Mouse (Mus musculus) left cerebral cortex, postnatal 4 days (tissue): Measurements from ENCODE around the gene Kcnip2. TPM values are rescaled to one million over a fixed set of nuclear protein-coding genes. Genes with fewer than 3 reads are reported as not detected.

Experiments
- DNase-seq: peaks from one replicate; pipeline ENCODE4 v3.0.0-alpha.2; 2022
- intact Hi-C: fragments of 180-260 bp; cut with DNase I; formaldehyde crosslinking; loops from one replicate; pipeline ENCODE4 v1.15.1; 2025
- total RNA-seq, 2 experiments: library from RNA; stranded (reverse); gene quantifications; 2 replicates each; pipeline ENCODE4 v1.2.3; 2021

Gene Kcnip2
- total RNA-seq, 2 experiments from 2014 or later = 61.2 to 67.7 TPM

DNA sequence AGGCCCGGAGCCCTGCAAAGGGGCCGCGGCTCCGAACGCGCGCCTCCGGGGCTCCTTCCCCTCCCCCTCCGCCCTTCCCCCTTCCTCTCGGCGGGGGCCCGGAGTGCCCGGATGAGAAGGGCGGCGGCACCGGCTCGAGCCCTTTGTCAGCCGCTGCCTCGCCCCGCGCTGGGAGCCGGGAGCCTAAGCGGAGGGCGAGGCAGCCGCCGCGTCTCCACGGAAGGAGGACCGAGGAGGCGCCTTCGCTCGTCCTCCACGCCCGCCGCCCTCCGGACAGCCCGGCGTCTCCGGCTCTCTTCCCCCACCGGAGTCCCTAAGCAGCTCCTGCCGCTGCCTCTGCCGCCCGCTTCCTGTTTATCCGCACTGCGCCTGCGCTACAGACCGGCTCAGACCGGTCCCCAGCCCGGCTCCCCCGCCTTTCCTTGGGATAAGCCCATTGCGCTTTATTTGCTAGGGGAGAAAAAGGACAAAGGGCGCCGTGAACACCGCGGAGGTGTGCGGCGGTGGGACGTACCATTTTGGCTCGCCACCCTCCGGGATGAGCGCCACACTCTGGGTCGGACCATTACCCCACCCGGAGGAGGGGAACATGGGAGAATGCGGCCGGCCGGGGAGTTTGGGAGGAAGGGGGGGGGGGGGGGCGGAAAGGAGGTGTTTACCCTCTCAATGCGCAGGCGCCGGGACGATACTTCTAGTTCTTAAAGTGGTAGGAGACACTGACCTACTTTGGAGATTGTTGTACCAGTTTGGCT, 32.5 kb downstream of the Kcnip2 start, which contains the start of gene Mgea5:
Gene Mgea5 (minus strand): TSS at position 657 of the 752 bp plus-strand sequence.
- intact Hi-C loops = no loop called here
- DNase-seq = peak; percentile 99

- intact Hi-C loops = no loop called here
- peak; percentile 82 for DNase-seq
Observed at GRCm38 (mm10) chr19:45782315-45783001, 33.4 kb downstream of the Kcnip2 start.

- intact Hi-C loops = no loop called here
Observed at GRCm38 (mm10) chr19:45781676-45782075, 34.2 kb downstream of the Kcnip2 start.

DNA sequence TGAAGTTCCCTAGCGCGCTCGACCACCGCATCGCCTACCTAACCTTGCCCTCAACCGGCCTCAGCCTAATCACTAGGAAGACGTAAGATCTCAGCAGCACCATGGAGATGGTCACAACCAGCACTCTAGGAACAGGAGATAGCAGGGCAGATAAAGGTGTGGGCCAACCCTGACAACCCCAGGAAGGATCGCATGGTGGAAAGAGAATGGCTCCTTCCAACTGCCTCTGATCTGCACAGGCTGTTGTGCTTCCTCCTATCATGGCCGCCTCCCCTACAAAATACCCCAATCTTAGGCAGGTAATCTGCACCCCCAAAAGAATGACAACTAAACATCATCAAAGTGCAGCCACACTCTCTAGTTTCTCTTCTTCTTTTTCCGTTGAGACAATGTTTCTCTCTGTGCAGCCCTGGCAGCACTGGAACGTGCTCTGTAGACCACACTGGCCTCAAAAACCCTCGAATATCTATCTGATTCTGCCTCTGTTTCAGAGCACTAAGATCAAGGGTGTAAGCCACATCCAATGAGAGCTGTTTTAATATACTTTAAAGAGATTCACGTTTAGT, 35.4 kb downstream of the Kcnip2 start:
- DNase-seq = no peak
- intact Hi-C loops = no loop called here

More at GRCm38 (mm10) chr19:45781676-45782075, 34.2 kb downstream of the Kcnip2 start:
- DNase-seq = no peak

DNA sequence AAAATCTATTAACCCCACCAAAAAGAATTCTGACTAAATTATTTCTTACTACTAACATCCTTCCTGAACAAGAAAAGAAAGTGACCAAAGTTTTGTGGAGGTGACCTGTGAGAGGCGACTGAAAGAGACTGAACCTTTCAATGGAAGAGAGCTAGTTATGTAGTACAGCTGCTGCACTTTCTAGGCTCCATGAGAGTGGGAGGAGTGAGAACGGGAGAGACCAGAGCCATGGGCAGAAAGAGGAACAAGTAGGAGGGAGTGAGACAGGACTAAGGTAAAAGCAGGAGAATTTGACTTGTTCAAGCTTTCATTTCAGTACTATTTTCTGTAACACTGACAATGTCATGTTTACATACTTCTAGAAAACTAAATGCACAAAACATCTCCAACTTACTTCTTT, 40.4 kb downstream of the Kcnip2 start:
- no peak for DNase-seq
- intact Hi-C loops = no loop called here

GRCm38 (mm10) chr19:45771501-45771900, 44.4 kb downstream of the Kcnip2 start:
- DNase-seq = no peak
- intact Hi-C loops = no loop called here

DNA sequence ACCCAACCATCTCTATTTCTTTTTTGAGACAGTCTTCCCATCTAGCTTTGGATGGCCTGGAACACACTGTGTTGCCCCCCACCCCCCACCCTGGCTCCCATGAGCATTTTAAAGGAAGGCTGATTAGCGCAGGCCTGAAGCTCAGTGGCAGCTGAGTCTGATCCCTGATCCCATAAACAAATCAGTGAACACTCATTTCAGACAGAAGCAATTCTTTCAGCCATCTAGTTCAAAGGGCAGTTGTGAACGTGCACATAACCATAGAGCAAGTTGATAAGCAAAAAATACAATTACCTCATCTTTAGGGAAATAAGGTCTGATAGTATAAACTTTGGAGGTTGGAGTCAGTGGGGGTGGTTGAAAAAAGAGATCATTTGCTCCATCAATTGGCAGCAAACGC, 55.1 kb downstream of the Kcnip2 start:
- intact Hi-C loops = no loop called here

GRCm38 (mm10) chr19:45758671-45759070, 57.2 kb downstream of the Kcnip2 start:
- DNase-seq = no peak
- intact Hi-C loops = no loop called here

More for the DNA sequence above, 55.1 kb downstream of the Kcnip2 start:
- DNase-seq = no peak

DNA sequence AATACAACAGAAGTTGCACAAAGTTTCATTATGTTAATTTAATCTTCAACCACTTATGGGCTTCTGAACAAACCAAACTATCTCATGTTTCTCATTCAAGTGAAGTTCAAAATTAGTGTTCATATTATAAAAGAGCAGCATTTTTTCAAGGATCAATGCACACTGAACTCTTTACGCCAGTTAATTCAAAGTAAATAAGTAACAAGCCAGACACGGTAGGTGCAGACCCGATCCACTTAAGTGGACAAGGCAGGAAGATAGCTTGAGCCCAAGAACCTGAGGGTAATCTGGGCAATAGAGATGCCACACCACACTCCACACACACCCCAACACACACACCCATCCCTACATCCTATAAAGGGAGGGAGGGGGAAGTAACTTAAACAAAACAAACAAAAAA, 62.3 kb downstream of the Kcnip2 start:
- intact Hi-C loops = no loop called here
- DNase-seq = no peak

DNA sequence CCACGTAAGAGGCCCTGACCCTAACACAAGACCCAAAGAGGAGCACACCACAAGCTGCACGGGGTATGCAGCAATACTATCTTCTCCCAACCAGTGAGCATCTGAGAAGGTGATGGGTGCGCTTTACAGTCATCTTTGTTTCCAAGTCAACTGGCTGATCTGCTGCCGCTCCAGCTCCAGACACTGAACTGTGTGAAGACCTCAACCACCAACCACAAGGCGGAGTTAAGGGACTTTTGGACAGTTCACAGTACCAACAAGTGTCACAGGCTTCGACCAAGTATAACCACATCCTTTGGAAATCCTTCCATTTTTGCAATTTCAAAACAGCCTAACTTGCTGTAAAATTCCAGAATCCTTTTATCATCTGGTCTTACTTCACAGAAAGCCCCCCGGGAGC, 64.0 kb downstream of the Kcnip2 start:
- intact Hi-C loops = no loop called here
- no peak for DNase-seq

DNA sequence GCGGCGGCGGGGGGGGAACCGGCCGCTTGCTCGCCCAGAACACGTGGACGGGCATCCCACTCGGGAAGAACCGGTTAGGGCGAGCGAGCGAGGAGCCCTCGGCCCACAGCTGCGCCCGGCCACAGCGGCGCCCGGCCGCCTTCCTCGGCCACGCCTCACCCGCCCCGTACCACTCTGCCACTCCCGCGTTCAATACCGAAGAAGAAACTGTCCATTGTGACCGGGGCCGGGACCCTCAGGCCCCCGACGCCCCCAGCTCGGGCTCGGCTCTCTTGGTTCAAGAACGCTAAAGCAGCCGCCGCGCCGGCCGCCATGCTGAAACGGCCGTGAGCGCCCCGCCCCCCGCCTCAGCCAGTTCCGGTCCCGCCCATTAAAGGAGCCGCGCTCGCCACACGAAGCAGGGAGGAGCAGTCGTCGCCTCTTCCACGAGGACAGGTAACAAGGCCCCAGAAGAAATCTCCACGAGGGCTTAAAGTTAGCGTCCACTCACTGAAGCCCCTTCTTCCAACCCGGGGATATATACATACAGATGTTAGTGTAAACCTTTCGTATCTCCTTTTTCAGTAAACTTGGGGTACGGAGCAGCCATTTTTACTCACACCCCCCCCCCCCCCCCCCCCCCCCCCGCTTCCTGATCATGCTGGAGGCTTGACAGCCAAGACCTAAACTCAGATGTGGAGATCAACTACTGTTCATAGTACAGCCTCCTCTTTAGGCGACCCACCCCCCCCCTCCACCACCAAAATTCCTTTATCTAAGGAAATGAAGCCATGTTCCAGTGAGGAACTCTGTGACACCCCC, 66.4 kb downstream of the Kcnip2 start, which contains the start of gene Npm3:
Gene Npm3 (minus strand): TSS at position 349 of the 801 bp plus-strand sequence.
- DNase-seq = peak; percentile 90

DNA sequence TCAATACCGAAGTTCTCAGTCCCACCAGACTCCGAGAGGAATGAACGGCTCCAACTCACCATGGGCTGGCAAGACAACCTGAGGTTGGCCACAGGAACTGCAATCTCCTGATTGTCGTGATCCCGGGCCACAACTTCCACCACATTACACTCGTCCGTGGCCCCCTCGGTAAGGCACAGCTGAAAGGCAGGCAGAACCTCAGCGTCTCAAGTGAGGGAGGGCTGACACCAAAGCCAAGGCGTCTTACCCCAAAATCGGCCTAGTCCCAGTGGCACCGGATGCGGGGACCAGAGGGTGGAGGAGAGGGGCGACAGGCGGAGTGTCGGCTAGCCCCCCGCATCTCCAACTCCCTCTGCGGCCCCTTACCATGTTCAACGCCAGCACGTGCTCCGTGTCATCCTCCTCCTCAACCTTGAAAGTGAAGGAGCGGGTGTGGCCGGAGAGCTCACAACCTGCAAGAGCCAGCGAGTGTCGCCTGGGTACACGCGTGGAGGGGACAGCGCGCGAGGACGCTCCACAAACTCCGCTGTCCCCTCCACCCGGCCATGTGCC, 67.1 kb downstream of the Kcnip2 start:
- intact Hi-C loops = loop anchor here (5.0 kb wide), 2 partner anchors 171 to 526 kb away; no protein-coding TSS in a partner anchor
- no peak for DNase-seq

More for the DNA sequence above, 66.4 kb downstream of the Kcnip2 start, which contains the start of gene Npm3:
- intact Hi-C loops = loop anchor here (5.0 kb wide), 2 partner anchors 172 to 527 kb away; no protein-coding TSS in a partner anchor

GRCm38 (mm10) chr19:45748206-45748605, 67.7 kb downstream of the Kcnip2 start:
- intact Hi-C loops = loop anchor here (5.0 kb wide), 2 partner anchors 171 to 526 kb away; no protein-coding TSS in a partner anchor
- DNase-seq = no peak

DNA sequence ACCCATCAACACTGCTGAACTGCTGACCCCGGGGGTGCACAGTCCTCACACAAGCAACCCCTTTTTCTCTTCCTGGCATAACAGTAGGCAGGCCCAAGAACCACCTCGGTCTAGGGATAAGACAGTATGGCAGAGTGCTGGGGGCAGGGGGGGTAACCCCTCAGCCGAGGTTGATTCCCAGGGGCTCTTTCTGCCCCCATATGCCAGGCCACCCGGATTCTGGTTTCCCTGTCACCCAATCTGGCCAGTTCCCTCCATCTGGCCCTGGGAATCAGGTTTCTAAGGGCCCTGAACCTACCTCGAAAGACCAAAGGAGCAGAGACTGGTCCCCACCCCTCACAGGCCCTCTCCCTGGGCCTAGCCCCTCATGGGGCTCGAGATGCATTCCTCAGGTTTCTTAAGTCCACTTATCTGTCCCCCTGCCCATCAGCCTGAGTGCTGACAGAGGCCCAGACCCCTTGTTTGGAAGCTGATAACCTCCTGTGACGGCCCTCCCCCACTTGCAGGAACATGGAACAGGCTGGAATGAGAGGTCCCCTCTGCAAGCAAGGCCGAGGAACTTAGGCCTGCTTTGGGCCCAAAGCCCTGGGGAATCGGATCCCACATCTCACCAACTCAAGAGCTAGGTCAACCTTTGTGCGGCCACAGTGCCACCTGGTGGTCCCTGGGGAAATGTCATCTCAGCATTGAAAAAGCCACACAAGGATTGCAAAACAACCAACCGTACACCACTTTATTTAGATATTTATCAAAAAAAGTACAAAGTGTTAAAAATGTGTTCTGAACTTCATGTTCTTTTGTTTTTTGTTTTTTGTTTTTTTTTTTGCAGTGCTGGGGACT, 68.6 kb downstream of the Kcnip2 start:
- peak; percentile 89 for DNase-seq
- intact Hi-C loops = loop anchor here (5.0 kb wide), 2 partner anchors 170 to 525 kb away; no protein-coding TSS in a partner anchor

GRCm38 (mm10) chr19:45746153-45747020, 69.5 kb downstream of the Kcnip2 start:
- intact Hi-C loops = loop anchor here (5.0 kb wide), 2 partner anchors 169 to 524 kb away; no protein-coding TSS in a partner anchor
- DNase-seq = peak; percentile 83

DNA sequence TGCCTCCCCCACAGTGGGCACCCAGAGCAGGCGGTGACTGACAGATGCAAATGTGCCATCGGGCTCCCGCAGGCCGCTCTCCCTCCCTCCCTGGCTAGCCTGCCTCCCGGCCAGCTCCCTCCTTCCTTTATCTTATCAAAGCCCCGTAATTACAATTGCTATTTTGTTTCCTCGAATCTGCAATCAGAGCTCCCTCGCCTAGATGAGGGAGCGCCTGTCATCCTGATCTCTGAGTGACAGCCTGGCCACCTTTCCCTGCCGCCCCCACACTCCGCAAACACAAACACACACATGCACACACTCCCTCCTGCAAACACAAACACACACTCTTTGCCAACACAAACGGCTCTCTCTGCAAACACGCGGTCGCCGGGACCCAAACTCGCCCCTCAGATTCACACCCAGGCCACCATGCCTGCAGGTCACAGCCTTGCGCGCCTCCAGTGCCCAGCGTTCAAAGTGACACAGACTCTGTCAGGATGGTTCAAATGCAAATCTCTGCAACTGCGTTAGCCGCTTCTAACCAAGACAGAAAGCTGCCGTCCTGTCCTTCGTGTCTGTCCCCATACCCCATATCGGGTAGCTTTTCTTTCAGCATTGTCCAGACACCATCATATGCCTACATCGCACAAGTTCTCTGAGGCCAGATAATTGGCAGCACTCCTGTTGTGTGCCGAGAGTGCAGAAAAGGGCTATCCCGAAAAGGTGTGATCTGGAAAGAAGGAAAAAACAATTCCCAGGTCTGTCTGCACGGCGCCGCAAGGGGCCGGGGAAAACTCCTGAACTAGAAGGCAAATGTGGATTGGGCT, 70.3 kb downstream of the Kcnip2 start:
- intact Hi-C loops = loop anchor here (5.0 kb wide), 2 partner anchors 168 to 523 kb away; no protein-coding TSS in a partner anchor
- DNase-seq = no peak

- intact Hi-C loops = no loop called here
- DNase-seq = no peak
Observed at GRCm38 (mm10) chr19:45743619-45744018, 72.2 kb downstream of the Kcnip2 start.
